Mouse (Mus musculus) small intestine, adult 2 months (tissue): ENCODE results near the gene Olfr1442. TPM values are rescaled to one million over a fixed set of nuclear protein-coding genes. Genes with fewer than 3 reads are reported as not detected.
"Not testable (repeated sequence)": the region's sequence is repeated elsewhere in the genome, so short reads cannot be mapped to it uniquely, and the experiment has no call there.

Experiments
- H3K27ac ChIP-seq: fragments of 200-500 bp; 2 replicates; pipeline ENCODE4 v1.5.1; 2012; ENCODE audit warnings: low read depth, low read length, control low read depth, inconsistent platforms; ENCODE audit not compliant: insufficient read depth
- H3K27me3 ChIP-seq: fragments of 200-500 bp; 2 replicates; pipeline ENCODE4 v1.6.1; 2012; ENCODE audit warnings: mild to moderate bottlenecking, moderate library complexity, low read length, inconsistent platforms; ENCODE audit not compliant: control insufficient read depth, insufficient read depth
- H3K36me3 ChIP-seq: fragments of 200-500 bp; 2 replicates; pipeline ENCODE4 v1.6.1; 2012; ENCODE audit warnings: mild to moderate bottlenecking, low read length, control low read depth, inconsistent platforms; ENCODE audit not compliant: control insufficient read depth, insufficient read depth
- H3K4me1 ChIP-seq: fragments of 200-500 bp; 2 replicates; pipeline ENCODE4 v1.6.1; 2012; ENCODE audit warnings: low read length, inconsistent platforms, mixed read lengths; ENCODE audit not compliant: control insufficient read depth, insufficient read depth, insufficient read length
- H3K4me3 ChIP-seq: fragments of 200-500 bp; 2 replicates; pipeline ENCODE4 v1.5.1; 2012; ENCODE audit warnings: low read depth, mild to moderate bottlenecking, control low read depth, inconsistent platforms, low read length, moderate library complexity
- CTCF ChIP-seq: fragments of 200-500 bp; IDR thresholded peaks from 2 replicates; pipeline ENCODE4 v1.5.1; 2012; ENCODE audit warnings: low read depth, mild to moderate bottlenecking, control low read depth, inconsistent platforms, low read length, moderate library complexity, mixed read lengths; ENCODE audit not compliant: insufficient replicate concordance, insufficient read length; ENCODE audit errors: extremely low read depth
- POLR2A ChIP-seq: fragments of 200-500 bp; IDR thresholded peaks from 2 replicates; pipeline ENCODE4 v1.6.1; 2012; ENCODE audit warnings: low read depth, mild to moderate bottlenecking, control low read depth, inconsistent platforms, low read length, moderate library complexity
- WGBS: fragments of 180-500 bp; shearing (Covaris S2); methylation state at CpG from one replicate; pipeline ENCODE4 v1.1.7; 2018; 5-methylcytosine and 5-hydroxymethylcytosine counted together
- polyA plus RNA-seq: library from polyadenylated mRNA; depleted of rRNA; stranded (reverse); fragments of >200 nt; gene quantifications from 2 replicates; pipeline ENCODE4 v1.2.3, GENCODE M21; 2012; rRNA removed

Olfr1442 gene
- polyA plus RNA-seq, 1 experiment, result not detected

DNA sequence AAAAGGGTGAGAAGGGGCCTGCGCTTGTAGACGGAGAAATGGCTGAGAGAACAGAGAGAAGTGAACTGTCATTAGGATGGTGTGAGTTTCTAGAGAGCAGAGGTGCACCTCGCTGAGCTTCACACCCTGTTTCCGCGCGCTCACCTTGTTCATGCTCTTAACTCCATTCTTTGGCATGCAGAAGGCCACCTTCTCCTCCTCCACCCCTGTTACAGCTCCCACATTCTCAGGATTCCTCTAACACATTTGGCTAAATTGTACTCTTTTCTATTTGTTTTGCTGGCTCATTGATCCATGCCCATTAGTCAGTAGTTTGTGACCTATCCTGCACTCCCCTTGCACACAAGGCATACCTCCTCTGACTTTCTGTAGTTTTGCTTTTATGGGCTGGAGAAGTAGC lies 49.0 kb downstream of the Olfr1442 start:
- H3K27me3 ChIP-seq, result no peaks in the 10 kb centered on the region
- no peaks in the 10 kb centered on the region for H3K4me1 ChIP-seq
- WGBS, result 79% methylated on average over 6 of the region's 6 CpGs
- no peaks in the 10 kb centered on the region for H3K36me3 ChIP-seq
- no peak overlapping the region for H3K4me3 ChIP-seq
- H3K27ac ChIP-seq, result no peak overlapping the region
- no peak for TF ChIP-seq CTCF
- no peak for TF ChIP-seq POLR2A

DNA sequence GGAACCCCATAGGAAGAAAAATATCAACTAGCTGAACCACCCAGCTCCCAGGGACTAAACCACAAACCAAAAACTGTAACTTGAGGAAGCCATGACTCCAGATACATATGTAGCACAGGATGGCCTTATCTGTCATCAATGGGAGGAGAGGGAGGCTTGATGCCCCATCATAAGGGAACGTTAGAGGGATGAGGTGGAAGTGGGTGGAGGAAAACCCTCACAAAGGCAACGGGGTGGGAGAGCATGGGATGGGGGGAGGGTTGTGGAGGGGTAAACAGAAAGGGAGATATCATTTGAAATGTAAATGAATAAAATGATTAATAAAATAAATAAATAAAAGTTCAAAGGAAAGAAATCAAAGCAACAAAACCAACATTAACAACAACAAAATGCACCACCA lies 50.2 kb downstream of the Olfr1442 start:
- no peak overlapping the region for H3K27ac ChIP-seq

DNA sequence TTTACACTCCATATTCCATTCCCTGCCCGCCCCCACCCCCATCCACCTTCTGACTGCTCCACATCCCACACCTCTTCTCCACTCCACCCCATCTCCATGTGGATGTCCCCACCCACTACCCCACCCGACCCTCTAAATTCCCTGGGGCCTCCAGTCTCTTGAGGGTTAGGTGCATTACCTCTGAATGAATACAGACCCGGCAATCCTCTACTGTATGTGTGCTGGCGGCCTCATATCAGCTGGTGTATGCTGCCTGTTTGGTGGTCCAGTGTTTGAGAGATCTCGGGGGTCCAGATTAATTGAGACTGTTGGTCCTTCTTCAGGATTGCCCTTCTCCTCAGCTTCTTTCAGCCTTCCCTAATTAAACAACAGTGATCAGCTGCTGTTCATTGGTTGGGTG lies 50.7 kb downstream of the Olfr1442 start:
- not testable (repeated sequence) for H3K27me3 ChIP-seq, H3K4me3 ChIP-seq
- 84% methylated on average over 5 of the region's 5 CpGs for WGBS

More for the DNA sequence above, 50.2 kb downstream of the Olfr1442 start:
- H3K27me3 ChIP-seq, result no peaks in the 10 kb centered on the region
- H3K4me1 ChIP-seq, result no peaks in the 10 kb centered on the region
- WGBS, result 44% methylated on average over 2 of the region's 2 CpGs
- TF ChIP-seq CTCF, result no peak
- no peak for TF ChIP-seq POLR2A
- no peak overlapping the region for H3K4me3 ChIP-seq
- no peaks in the 10 kb centered on the region for H3K36me3 ChIP-seq

DNA sequence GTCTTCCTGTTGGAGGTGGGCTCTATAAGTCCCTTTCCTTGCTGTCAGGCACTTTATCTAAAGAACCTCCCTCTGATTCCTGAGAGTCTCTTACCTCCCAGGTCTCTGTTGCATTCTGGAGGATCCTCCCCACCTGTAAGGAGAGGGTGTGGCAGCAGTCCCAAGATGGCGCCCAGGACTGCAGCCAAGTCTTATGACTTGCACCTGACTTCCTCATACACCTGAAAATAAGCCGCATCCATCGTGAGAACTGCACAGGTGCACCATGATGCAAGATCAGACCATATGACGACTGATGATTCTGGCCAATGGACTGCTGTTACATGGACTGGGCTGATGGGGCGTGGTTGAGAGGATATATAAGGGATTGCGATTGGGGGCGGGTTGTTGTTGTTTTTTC lies 51.4 kb downstream of the Olfr1442 start:
- not testable (repeated sequence) for H3K36me3 ChIP-seq, H3K4me3 ChIP-seq, H3K27me3 ChIP-seq, H3K27ac ChIP-seq, H3K4me1 ChIP-seq
- WGBS, result 89% methylated on average over 7 of the region's 7 CpGs

More for the DNA sequence above, 50.7 kb downstream of the Olfr1442 start:
- not testable (repeated sequence) for H3K36me3 ChIP-seq, H3K4me1 ChIP-seq, H3K27ac ChIP-seq

DNA sequence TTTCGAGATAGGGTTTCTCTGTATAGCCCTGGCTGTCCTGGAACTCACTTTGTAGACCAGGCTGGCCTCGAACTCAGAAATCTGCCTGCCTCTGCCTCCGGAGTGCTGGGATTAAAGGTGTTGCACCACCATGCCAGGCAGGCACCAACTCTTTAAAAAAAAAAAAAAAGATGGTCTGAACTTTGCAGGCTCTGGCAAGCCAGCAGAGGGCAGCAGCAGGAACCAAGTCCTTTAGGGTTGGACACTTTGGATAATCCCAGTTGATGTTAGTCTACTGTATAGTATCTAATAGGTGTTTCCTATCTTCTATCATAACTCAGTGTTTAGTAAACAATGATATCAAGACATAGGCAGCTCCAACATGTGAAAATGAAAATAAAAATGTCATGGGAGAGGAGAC lies 52.1 kb downstream of the Olfr1442 start:
- TF ChIP-seq POLR2A (no peak), CTCF (peak; percentile 45; the same call in 1 of the 2 replicates)
- Histone ChIP-seq H3K27me3 (no peaks in the 10 kb centered on the region), H3K36me3 (no peaks in the 10 kb centered on the region), H3K27ac (no peak overlapping the region), H3K4me3 (no peak overlapping the region), H3K4me1 (no peaks in the 10 kb centered on the region)
- 88% methylated on average over 2 of the region's 3 CpGs for WGBS

DNA sequence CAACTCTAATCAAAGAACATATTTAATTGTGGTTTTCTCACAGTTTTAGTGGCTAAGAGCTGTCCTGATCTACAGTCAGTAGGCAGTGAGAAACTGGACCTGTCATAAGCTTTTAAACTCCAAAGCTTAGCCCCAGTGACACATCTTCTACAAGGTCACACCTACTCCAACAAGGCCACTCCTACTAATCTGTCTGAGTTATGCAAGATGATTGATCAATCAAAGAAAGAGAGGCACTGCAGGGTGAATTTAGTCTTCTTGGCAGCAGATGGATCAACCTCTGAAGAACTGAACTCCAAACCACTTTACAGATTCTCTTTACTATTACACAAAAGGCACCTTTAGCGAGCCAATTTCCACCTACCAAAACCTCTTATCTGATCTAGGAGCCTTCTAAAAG lies 55.6 kb downstream of the Olfr1442 start:
- no peak overlapping the region for H3K4me3 ChIP-seq
- no peaks in the 10 kb centered on the region for H3K27me3 ChIP-seq
- WGBS, result 68% methylated on average over 1 of the region's 1 CpGs
- no peaks in the 10 kb centered on the region for H3K36me3 ChIP-seq
- TF ChIP-seq CTCF (no peak), POLR2A (no peak)
- H3K27ac ChIP-seq, result no peak overlapping the region
- no peaks in the 10 kb centered on the region for H3K4me1 ChIP-seq

Other genes starting within 250 kb of the Olfr1442 start
- gene Pfpl, start 242.5 kb upstream of the Olfr1442 start, polyA plus RNA-seq, result not detected in 2 replicates
- 2.7 and 3.5 TPM in 2 replicates for gene Mpeg1, start 209.7 kb upstream of the Olfr1442 start, polyA plus RNA-seq
- gene Dtx4, start 169.0 kb upstream of the Olfr1442 start, polyA plus RNA-seq, result 7.1 and 11.1 TPM in 2 replicates
- 0.17 and 0.33 TPM in 2 replicates for gene Fam111a, start 124.7 kb upstream of the Olfr1442 start, polyA plus RNA-seq
- gene Gm4952, start 70.5 kb upstream of the Olfr1442 start, polyA plus RNA-seq, result 0.10 TPM in 1 of 2 replicates, not detected in the other
- gene Glyat, start 37.1 kb upstream of the Olfr1442 start, polyA plus RNA-seq, result not detected in 2 replicates
- not detected in 2 replicates for gene Olfr1443, start 7.7 kb downstream of the Olfr1442 start, polyA plus RNA-seq
- gene Keg1, start 25.3 kb downstream of the Olfr1442 start, polyA plus RNA-seq, result not detected in 2 replicates
- gene Cntf, start 95.2 kb downstream of the Olfr1442 start, polyA plus RNA-seq, result 0.23 TPM in 1 of 2 replicates, not detected in the other
- gene Zfp91, start 125.7 kb downstream of the Olfr1442 start, polyA plus RNA-seq, result 3.3 and 8.0 TPM in 2 replicates
- gene Lpxn, start 125.8 kb downstream of the Olfr1442 start, polyA plus RNA-seq, result 2.8 and 4.8 TPM in 2 replicates
- not detected in 2 replicates for gene Gm5244, start 176.2 kb downstream of the Olfr1442 start, polyA plus RNA-seq
- gene Olfr1444, start 186.8 kb downstream of the Olfr1442 start, polyA plus RNA-seq, result not detected in 2 replicates
- gene Olfr1445, start 213.4 kb downstream of the Olfr1442 start, polyA plus RNA-seq, result not detected in 2 replicates
- not detected in 2 replicates for gene Olfr1446, start 223.1 kb downstream of the Olfr1442 start, polyA plus RNA-seq
- gene Olfr1447, start 233.3 kb downstream of the Olfr1442 start, polyA plus RNA-seq, result not detected in 2 replicates